Mouse (Mus musculus) heart, postnatal 0 days (tissue): ENCODE data around the gene Mdga2.

Experiments used
- CTCF ChIP-seq: IDR thresholded peaks from 2 replicates; pipeline ENCODE4 v1.5.1; 2016; ENCODE audit warnings: antibody characterized with exemption, control low read depth, low read depth
- EP300 ChIP-seq: IDR thresholded peaks from 2 replicates; pipeline ENCODE4 v1.6.1; 2016; ENCODE audit warnings: antibody characterized with exemption, low read depth

DNA sequence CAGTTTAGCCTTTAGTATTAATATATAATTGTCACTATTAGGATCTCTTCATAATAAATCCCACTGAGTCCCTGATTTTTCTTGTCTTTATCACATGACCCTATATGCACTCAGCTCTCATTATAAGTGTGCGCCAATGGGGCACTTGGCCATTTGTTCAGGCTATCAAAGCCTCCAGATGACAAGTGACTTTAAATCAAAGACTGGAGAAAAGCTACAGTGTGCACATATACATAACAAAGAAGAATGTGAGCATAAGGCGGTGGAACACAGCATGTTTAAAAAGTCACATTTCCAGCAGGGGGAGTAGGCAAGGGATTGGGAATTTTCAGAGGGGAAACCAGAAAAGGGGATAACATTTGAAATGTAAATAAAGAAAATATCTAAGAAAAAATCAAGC is 497.9 kb downstream of the Mdga2 start:
- TF ChIP-seq CTCF (no peak), EP300 (no peak)
